8 mouse cellular contexts compared by ENCODE assay signal in the genomic region with DNA sequence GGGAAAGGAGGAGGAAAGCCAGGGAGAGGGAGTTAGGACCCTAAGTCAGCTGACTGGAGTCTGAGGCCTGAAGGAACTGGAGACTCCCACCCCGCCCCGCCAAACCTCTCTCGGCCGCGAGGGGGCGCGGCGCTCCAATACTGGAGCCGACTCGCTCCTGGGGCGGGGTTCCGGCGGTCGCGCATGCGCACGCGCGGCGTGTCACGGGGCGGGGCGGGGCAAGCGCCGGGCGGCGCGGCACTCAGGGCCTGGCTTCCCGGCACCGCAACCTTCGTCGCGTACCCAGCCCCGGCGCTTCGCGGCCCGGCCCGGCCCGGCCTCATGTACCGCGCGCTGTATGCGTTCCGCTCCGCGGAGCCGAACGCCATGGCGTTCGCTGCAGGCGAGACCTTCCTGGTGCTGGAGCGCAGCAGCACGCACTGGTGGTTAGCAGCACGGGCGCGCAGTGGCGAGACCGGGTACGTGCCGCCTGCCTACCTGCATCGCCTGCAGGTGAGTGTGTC. TPM values are rescaled to one million over a fixed set of nuclear protein-coding genes. Genes with fewer than 3 reads are reported as not detected.
DNase-seq lines count a peak whose midpoint lies in the region; ATAC-seq and TF ChIP-seq lines count a peak whose summit lies in the region.

A gene (plus strand): TSS at position 206 of the 503 bp plus-strand sequence.

- DNase-seq in adrenal gland, postnatal 25 days = peak; percentile 98
- peak; percentile 97 for DNase-seq in embryonic facial prominence, embryonic 11.5 days (ENCODE audit: low spot score)
- DNase-seq in left cerebral cortex, postnatal 36 days (ENCODE audit: low spot score in 2 of 2) = peak; percentile 94
- DNase-seq in midbrain, embryonic 10.5 days (ENCODE audit: low spot score) = peak; percentile 94
- peak; percentile 87 for DNase-seq in right cerebral cortex, postnatal 36 days (ENCODE audit: low spot score in 2 of 2)
- peak; percentile 91 for DNase-seq in yolk sac, embryonic 10.5 days (ENCODE audit: low spot score)

- intact Hi-C loops in left cerebral cortex, postnatal 36 days (cut with DNase I) = no loop called here

- WGBS in embryonic facial prominence, embryonic 11.5 days = 0% methylated on average over 61 of the region's 62 CpGs
- WGBS in intestine, postnatal 0 days = under 1% methylated on average over 62 of the region's 62 CpGs
- WGBS in midbrain, embryonic 10.5 days = under 1% methylated on average over 62 of the region's 62 CpGs

- H3K9ac ChIP-seq in embryonic facial prominence, embryonic 11.5 days (replicated peaks; ENCODE audit: low read length) = peak within 1 kb of the TSS; percentile 89
- H3K9ac ChIP-seq in intestine, postnatal 0 days (ENCODE audit: low read depth, low read length) = peak within 1 kb of the TSS; percentile 82

- peak within 1 kb of the TSS; percentile 75 for H3K4me3 ChIP-seq in embryonic facial prominence, embryonic 11.5 days (ENCODE audit: low read depth, low read length)
- H3K4me3 ChIP-seq in intestine, postnatal 0 days (ENCODE audit: low read depth, low read length) = peak within 1 kb of the TSS; percentile 74
- peak within 1 kb of the TSS; percentile 68 for H3K4me3 ChIP-seq in midbrain, embryonic 10.5 days

- peak; percentile 85 for TF ChIP-seq CTCF in intestine, postnatal 0 days (IDR thresholded peaks at IDR 0.05; ENCODE audit: low read depth)

- ATAC-seq in embryonic facial prominence, embryonic 11.5 days (replicated peaks; ENCODE audit: insufficient number of reproducible peaks, low FRiP score, low TSS enrichment, low read depth) = peak; percentile 81
- ATAC-seq in granulocyte monocyte progenitor cell, adult 5-6 weeks (replicated peaks; ENCODE audit: poor library complexity, severe bottlenecking) = peak; percentile 65
- peak; percentile 88 for ATAC-seq in intestine, postnatal 0 days

- peaks cover 7% of the 10 kb centered on the region for H3K36me3 ChIP-seq in embryonic facial prominence, embryonic 11.5 days (replicated peaks; ENCODE audit: control insufficient read depth, insufficient read depth, low read depth, low read length)
- peaks cover 57% of the 10 kb centered on the region for H3K36me3 ChIP-seq in intestine, postnatal 0 days (ENCODE audit: control insufficient read depth, insufficient read depth)
- peaks cover 72% of the 10 kb centered on the region for H3K36me3 ChIP-seq in midbrain, embryonic 10.5 days

- H3K27me3 ChIP-seq in embryonic facial prominence, embryonic 11.5 days (ENCODE audit: control insufficient read depth, insufficient read depth, low read length) = no peaks in the 10 kb centered on the region
- no peaks in the 10 kb centered on the region for H3K27me3 ChIP-seq in intestine, postnatal 0 days (replicated peaks; ENCODE audit: control insufficient read depth, insufficient read depth, low read length)
- peaks cover 6% of the 10 kb centered on the region; the same call in 1 of the 2 replicates for H3K27me3 ChIP-seq in midbrain, embryonic 10.5 days (ENCODE audit: low read depth, poor library complexity, severe bottlenecking)

- H3K27ac ChIP-seq in embryonic facial prominence, embryonic 11.5 days (replicated peaks; ENCODE audit: low read depth, low read length) = no peak within 1 kb of the TSS
- H3K27ac ChIP-seq in intestine, postnatal 0 days (ENCODE audit: low read depth, low read length) = no peak within 1 kb of the TSS; the same call in none of the 2 replicates
- H3K27ac ChIP-seq in midbrain, embryonic 10.5 days (replicated peaks) = peak within 1 kb of the TSS; percentile 84

- H3K9me3 ChIP-seq in embryonic facial prominence, embryonic 11.5 days (replicated peaks; ENCODE audit: control insufficient read depth, low read length) = no peaks in the 10 kb centered on the region
- H3K9me3 ChIP-seq in intestine, postnatal 0 days (ENCODE audit: control insufficient read depth) = no peaks in the 10 kb centered on the region
- no peaks in the 10 kb centered on the region for H3K9me3 ChIP-seq in midbrain, embryonic 10.5 days (replicated peaks)

- peaks cover 4% of the 10 kb centered on the region; the same call in 1 of the 2 replicates for H3K4me1 ChIP-seq in embryonic facial prominence, embryonic 11.5 days (ENCODE audit: control insufficient read depth, insufficient read depth, low read length)
- no peaks in the 10 kb centered on the region for H3K4me1 ChIP-seq in intestine, postnatal 0 days (replicated peaks; ENCODE audit: control insufficient read depth, insufficient read depth, low read length)
- peaks cover 17% of the 10 kb centered on the region for H3K4me1 ChIP-seq in midbrain, embryonic 10.5 days

- H3K4me2 ChIP-seq in embryonic facial prominence, embryonic 11.5 days (ENCODE audit: low read depth, low read length) = peak within 1 kb of the TSS; percentile 84
- H3K4me2 ChIP-seq in intestine, postnatal 0 days (replicated peaks; ENCODE audit: low read depth) = peak within 1 kb of the TSS; percentile 97

RNA-seq across cellular contexts. Expression of the gene that starts here (rescaled TPM):
- total RNA-seq in adrenal gland, postnatal 25 days (2021) = 7.3 and 10.6 TPM in 2 replicates
- polyA plus RNA-seq in embryonic facial prominence, embryonic 11.5 days (2014; fragmentation: Nextera tagmentation; extraction: Ambion mirVana) = 9.1 and 12.1 TPM in 2 replicates
- 12.2 and 12.8 TPM in 2 replicates for total RNA-seq in granulocyte monocyte progenitor cell, adult 5-6 weeks (2014; fragmentation: Nextera tagmentation)
- total RNA-seq in granulocyte monocyte progenitor cell, adult 5-6 weeks (2017) = 4.9 and 9.1 TPM in 2 replicates
- 5.4 and 6.8 TPM in 2 replicates for polyA plus RNA-seq in intestine, postnatal 0 days (2015; fragmentation: Nextera tagmentation; extraction: Ambion mirVana)
- 10 to 100 TPM; 56.0 to 60.6 TPM for total RNA-seq in left cerebral cortex, postnatal 36 days (2021)
- polyA plus RNA-seq in midbrain, embryonic 10.5 days (2016; fragmentation: Nextera tagmentation; extraction: Ambion mirVana) = 14.5 and 17.3 TPM in 2 replicates
